Mouse (Mus musculus): Measurements from ENCODE around the gene C530008M17Rik.

- TF ChIP-seq CTCF (IDR thresholded peaks at IDR 0.05; ENCODE audit: low read depth, low read length): no peak
- TF ChIP-seq POLR2A (IDR thresholded peaks at IDR 0.05; ENCODE audit: borderline replicate concordance, low read depth, low read length): no peak
Measured at GRCm38 (mm10) chr5:76815035-76815434, 158.7 kb downstream of the C530008M17Rik start.

Measured in bone marrow macrophage, adult 2 months (primary cell).